Mouse (Mus musculus): ENCODE data around the gene Ndel1. TPM values are rescaled to one million over a fixed set of nuclear protein-coding genes. Genes with fewer than 3 reads are reported as not detected.
A peak's percentile ranks its signal among the peaks of the same experiment; 100 is the strongest.

Ndel1 gene
- polyA plus RNA-seq (2015; fragmentation: Nextera tagmentation; extraction: Ambion mirVana), result 86.1 and 90.9 TPM in 2 replicates

DNA sequence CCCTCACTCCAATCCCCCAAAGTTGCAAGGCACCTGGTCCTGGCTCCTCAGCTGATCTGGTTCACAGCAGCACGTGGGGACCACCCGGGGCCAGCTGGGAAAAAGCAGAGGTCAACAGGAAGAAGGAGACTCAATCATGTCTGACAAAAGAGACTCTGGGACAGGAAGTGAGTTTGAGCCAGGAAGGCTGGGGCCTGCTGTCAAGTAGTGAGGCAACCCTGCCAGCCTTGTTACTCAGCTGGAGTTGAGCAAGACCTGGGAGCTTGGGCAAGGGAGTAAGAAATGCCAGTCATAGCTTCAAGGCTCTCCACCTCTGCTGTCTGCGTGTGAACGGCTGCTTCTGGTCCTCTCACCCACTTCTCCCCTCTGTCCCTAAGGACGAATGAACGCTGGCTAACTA, at the start of gene Ndel1:
Gene Ndel1 (minus strand): TSS at position 111 of the 400 bp plus-strand sequence.
- H3K27ac ChIP-seq, result 0 out of 2 replicates have a peak within 1 kb of the TSS, but pooled peaks have one; percentile 25
- WGBS, result 15% methylated on average over 6 of the region's 6 CpGs

DNA sequence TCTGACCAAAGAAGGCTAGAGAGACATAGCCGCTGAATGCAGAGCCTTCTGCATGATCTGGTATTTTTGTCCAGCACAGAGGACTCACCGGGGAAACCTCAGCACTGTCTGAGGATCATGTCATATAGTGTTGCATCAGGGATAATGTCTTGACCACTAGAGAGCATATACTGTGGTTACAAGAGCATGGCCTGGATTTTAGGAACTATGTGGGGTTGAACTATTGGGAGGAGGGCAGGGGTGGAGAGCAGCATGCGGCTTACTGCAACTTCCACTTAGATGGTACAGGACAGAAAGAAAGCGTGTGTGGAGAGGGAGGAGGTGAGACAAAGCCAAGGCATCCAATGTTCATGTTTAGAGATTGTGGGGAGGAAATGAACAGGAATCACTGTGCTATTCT, 42.9 kb upstream of the Ndel1 start:
- Histone ChIP-seq H3K27ac (no peak overlapping the region), H3K36me3 (ENCODE audit: insufficient read depth, low read length) (no peaks in the 10 kb centered on the region), H3K4me1 (replicated peaks; ENCODE audit: insufficient read depth, low read length) (peaks cover 10% of the 10 kb centered on the region; the same call in 1 of the 2 replicates), H3K9ac (ENCODE audit: low read depth, low read length) (no peak overlapping the region), H3K27me3 (ENCODE audit: insufficient read depth, low read length) (no peaks in the 10 kb centered on the region), H3K4me2 (ENCODE audit: low read length) (no peak overlapping the region), H3K4me3 (replicated peaks; ENCODE audit: low read depth, low read length) (no peak overlapping the region), H3K9me3 (replicated peaks; ENCODE audit: low read length) (no peaks in the 10 kb centered on the region)
- TF ChIP-seq CTCF (IDR thresholded peaks at IDR 0.05; ENCODE audit: low read depth), result no peak
- 83% methylated on average over 4 of the region's 4 CpGs for WGBS
- ATAC-seq (replicated peaks; ENCODE audit: low FRiP score, low read depth) (no peak), DNase-seq (ENCODE audit: low spot score) (no peak)

More for the DNA sequence above, at the start of gene Ndel1:
- no peak within 1 kb of the TSS for H3K4me2 ChIP-seq (ENCODE audit: low read length)
- TF ChIP-seq CTCF (IDR thresholded peaks at IDR 0.05; ENCODE audit: low read depth), result no peak
- DNase-seq (ENCODE audit: low spot score), result peak; percentile 61
- ATAC-seq (replicated peaks; ENCODE audit: low FRiP score, low read depth), result no peak; the same call in 1 of the 2 replicates
- no peaks in the 10 kb centered on the region for H3K36me3 ChIP-seq (ENCODE audit: insufficient read depth, low read length)
- H3K27me3 ChIP-seq (ENCODE audit: insufficient read depth, low read length), result no peaks in the 10 kb centered on the region
- 0 out of 2 replicates have a peak within 1 kb of the TSS, but pooled peaks have one; percentile 14 for H3K9ac ChIP-seq (ENCODE audit: low read depth, low read length)
- no peaks in the 10 kb centered on the region for H3K4me1 ChIP-seq (replicated peaks; ENCODE audit: insufficient read depth, low read length)
- no peaks in the 10 kb centered on the region for H3K9me3 ChIP-seq (replicated peaks; ENCODE audit: low read length)
- no peak within 1 kb of the TSS for H3K4me3 ChIP-seq (replicated peaks; ENCODE audit: low read depth, low read length)

DNA sequence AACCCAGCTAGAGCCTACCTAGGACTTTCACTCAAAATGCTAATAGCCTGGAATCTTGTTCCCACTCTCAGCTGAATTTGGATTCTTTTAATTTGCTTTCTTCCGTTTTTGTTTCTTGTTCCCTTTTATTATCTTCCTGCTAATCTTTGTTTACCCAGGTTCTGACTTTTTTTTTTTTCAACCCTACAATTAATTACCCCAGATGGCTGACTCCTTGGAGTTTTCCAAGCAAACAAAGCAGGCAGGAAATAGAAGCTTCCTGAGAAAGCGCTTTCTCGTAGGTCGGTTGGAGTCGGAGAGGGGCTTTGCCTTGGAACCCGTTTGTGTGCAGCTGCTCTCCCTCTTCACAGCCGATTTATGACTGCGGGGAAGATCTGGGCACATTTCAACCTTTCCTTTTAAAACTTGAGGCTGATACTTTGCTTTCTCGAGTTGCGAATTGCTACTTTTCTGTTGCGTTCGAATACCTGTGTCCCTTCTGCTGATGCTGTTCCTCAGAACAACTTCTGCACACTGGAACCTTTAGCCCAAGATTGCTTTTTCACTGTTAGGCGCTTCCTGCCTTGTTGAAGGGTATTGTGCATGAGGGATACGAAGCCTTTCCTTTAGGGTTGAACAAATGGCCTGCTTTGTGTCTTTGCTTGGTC, 40.0 kb upstream of the Ndel1 start:
- H3K36me3 ChIP-seq (ENCODE audit: insufficient read depth, low read length), result no peaks in the 10 kb centered on the region
- 11% methylated on average over 14 of the region's 14 CpGs for WGBS
- ATAC-seq (replicated peaks; ENCODE audit: low FRiP score, low read depth) (no peak), DNase-seq (ENCODE audit: low spot score) (peak; percentile 91)
- H3K4me2 ChIP-seq (ENCODE audit: low read length), result peak overlapping the region; percentile 25; the same call in 1 of the 2 replicates
- H3K27me3 ChIP-seq (ENCODE audit: insufficient read depth, low read length), result no peaks in the 10 kb centered on the region
- no peaks in the 10 kb centered on the region for H3K9me3 ChIP-seq (replicated peaks; ENCODE audit: low read length)
- TF ChIP-seq CTCF (IDR thresholded peaks at IDR 0.05; ENCODE audit: low read depth), result no peak
- peak overlapping the region; percentile 5; the same call in 1 of the 2 replicates for H3K9ac ChIP-seq (ENCODE audit: low read depth, low read length)
- H3K4me1 ChIP-seq (replicated peaks; ENCODE audit: insufficient read depth, low read length), result peaks cover 10% of the 10 kb centered on the region; the same call in 1 of the 2 replicates
- peak overlapping the region; percentile 92 for H3K27ac ChIP-seq
- H3K4me3 ChIP-seq (replicated peaks; ENCODE audit: low read depth, low read length), result no peak overlapping the region

DNA sequence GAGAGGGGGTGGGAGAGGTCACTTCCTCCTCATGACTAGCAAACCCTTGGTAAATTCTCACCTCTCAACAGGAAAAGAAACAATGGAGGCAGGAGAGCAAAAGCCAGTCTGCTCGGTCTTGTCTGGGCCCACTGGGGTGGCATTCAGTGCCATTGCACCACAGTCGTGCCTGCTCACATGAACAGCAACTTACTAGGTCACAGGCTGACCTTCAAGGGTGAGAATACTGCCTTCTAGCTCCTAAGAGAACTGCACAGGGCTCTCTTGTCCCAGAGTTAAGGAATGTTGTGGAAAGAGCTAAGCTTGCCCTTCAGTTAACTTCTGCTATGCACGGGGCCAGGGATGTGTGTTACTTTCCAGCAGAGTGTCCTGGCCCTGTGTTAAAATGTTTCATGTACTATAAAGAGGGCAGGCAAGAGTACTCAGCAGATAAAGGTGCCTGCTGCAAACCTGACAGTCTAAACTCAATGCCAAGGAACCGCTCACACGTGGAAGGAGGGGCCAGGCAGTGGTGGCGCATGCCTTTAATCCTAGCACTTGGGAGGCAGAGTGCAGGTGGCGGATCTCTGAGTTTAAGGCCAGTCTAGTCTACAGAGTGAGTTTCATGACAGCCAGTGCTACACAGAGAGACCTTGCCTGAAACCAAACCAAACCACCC, 37.3 kb upstream of the Ndel1 start:
- no peaks in the 10 kb centered on the region for H3K27me3 ChIP-seq (ENCODE audit: insufficient read depth, low read length)
- ATAC-seq (replicated peaks; ENCODE audit: low FRiP score, low read depth), result no peak
- no peak for DNase-seq (ENCODE audit: low spot score)
- H3K36me3 ChIP-seq (ENCODE audit: insufficient read depth, low read length), result peaks cover 18% of the 10 kb centered on the region
- H3K27ac ChIP-seq, result peak overlapping the region; percentile 58
- no peak overlapping the region for H3K4me2 ChIP-seq (ENCODE audit: low read length)
- H3K4me1 ChIP-seq (replicated peaks; ENCODE audit: insufficient read depth, low read length), result peaks cover 10% of the 10 kb centered on the region; the same call in 1 of the 2 replicates
- no peak overlapping the region for H3K9ac ChIP-seq (ENCODE audit: low read depth, low read length)
- 36% methylated on average over 7 of the region's 7 CpGs for WGBS
- no peak for TF ChIP-seq CTCF (IDR thresholded peaks at IDR 0.05; ENCODE audit: low read depth)
- no peaks in the 10 kb centered on the region for H3K9me3 ChIP-seq (replicated peaks; ENCODE audit: low read length)
- no peak overlapping the region for H3K4me3 ChIP-seq (replicated peaks; ENCODE audit: low read depth, low read length)

DNA sequence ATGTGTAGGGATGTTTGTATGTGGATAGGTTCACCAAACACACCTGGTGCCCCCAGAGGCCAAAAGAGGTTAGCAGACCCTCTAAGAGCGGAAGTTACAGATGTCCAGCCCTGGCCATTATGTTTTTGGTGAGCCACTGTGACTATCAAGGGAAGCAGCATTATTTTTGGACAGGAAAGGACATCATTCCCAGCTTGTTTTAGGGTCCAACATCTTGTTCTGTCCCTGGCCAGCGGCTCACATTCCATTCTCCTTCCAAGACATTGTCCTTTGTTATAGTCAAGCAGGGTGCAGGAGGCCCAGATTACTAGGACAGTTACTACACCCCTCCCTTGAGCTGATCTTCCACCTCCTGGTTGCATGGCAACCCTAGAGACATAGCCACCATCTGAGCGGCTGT, 35.6 kb upstream of the Ndel1 start:
- Histone ChIP-seq H3K9ac (ENCODE audit: low read depth, low read length) (no peak overlapping the region), H3K36me3 (ENCODE audit: insufficient read depth, low read length) (peaks cover 29% of the 10 kb centered on the region), H3K9me3 (replicated peaks; ENCODE audit: low read length) (no peaks in the 10 kb centered on the region), H3K27me3 (ENCODE audit: insufficient read depth, low read length) (no peaks in the 10 kb centered on the region), H3K4me1 (replicated peaks; ENCODE audit: insufficient read depth, low read length) (peaks cover 14% of the 10 kb centered on the region), H3K27ac (0 out of 2 replicates have a peak overlapping the region, but pooled peaks have one; percentile 27), H3K4me2 (ENCODE audit: low read length) (no peak overlapping the region), H3K4me3 (replicated peaks; ENCODE audit: low read depth, low read length) (no peak overlapping the region)
- WGBS, result 73% methylated on average over 3 of the region's 3 CpGs
- no peak for TF ChIP-seq CTCF (IDR thresholded peaks at IDR 0.05; ENCODE audit: low read depth)
- no peak for ATAC-seq (replicated peaks; ENCODE audit: low FRiP score, low read depth)
- no peak for DNase-seq (ENCODE audit: low spot score)

DNA sequence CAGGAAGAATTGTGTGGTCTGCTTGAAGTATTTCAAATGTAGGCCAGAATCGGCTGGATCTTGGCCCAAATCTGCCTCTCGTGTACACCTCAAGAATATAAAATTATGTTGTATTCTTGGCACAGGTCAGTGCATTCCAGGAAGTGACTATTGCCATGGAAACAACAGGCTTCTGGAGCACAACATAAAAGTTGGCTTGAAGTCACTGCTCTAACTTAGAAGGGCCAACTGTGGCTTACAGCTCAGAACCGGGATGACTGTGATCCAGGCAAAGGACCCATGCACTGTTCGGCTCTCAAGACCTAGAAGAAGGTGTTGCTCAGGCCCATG, 34.8 kb upstream of the Ndel1 start:
- 49% methylated on average over 4 of the region's 4 CpGs for WGBS
- Histone ChIP-seq H3K9me3 (replicated peaks; ENCODE audit: low read length) (no peaks in the 10 kb centered on the region), H3K9ac (ENCODE audit: low read depth, low read length) (no peak overlapping the region), H3K27me3 (ENCODE audit: insufficient read depth, low read length) (no peaks in the 10 kb centered on the region), H3K4me1 (replicated peaks; ENCODE audit: insufficient read depth, low read length) (peaks cover 9% of the 10 kb centered on the region), H3K4me2 (ENCODE audit: low read length) (no peak overlapping the region), H3K36me3 (ENCODE audit: insufficient read depth, low read length) (peaks cover 29% of the 10 kb centered on the region), H3K4me3 (replicated peaks; ENCODE audit: low read depth, low read length) (no peak overlapping the region), H3K27ac (peak overlapping the region; percentile 50)
- DNase-seq (ENCODE audit: low spot score), result peak; percentile 90
- ATAC-seq (replicated peaks; ENCODE audit: low FRiP score, low read depth), result peak; percentile 49
- TF ChIP-seq CTCF (IDR thresholded peaks at IDR 0.05; ENCODE audit: low read depth), result no peak

Data from kidney, postnatal 0 days (tissue).